Mouse (Mus musculus) heart, postnatal 4 days (tissue): ENCODE measurements around the gene Selenop. TPM values are rescaled to one million over a fixed set of nuclear protein-coding genes. Genes with fewer than 3 reads are reported as not detected.
A peak's percentile ranks its signal among the peaks of the same experiment; 100 is the strongest.

Experiments
- DNase-seq: peaks from one replicate; pipeline ENCODE4 v3.0.0; 2021
- total RNA-seq, 2 experiments: library from RNA; stranded (reverse); gene quantifications; 2 replicates each; pipeline ENCODE4 v1.2.3; 2021

Gene Selenop
- total RNA-seq, 2 experiments from 2014 or later = 162 to 179 TPM

DNA sequence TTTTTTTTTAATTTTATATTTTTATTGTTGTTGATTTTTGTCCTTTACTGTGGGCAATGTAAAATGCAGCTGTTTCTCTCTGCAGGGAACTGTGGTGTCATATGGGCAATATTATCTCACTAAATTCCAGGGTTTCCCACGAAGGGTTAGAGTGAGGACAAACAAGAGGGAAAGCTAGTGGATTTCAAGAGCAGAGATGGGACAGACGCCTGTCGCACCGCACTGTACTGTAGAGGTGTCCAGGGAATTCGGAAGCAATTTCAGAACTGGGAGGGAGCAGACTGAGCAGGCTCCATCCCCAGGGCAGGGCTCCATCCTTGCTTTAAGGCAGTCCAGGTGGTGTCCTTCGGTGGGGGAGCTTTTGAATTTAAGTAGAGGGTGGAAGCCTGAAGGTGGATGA is 2.9 kb downstream of the Selenop start:
- DNase-seq = no peak

DNA sequence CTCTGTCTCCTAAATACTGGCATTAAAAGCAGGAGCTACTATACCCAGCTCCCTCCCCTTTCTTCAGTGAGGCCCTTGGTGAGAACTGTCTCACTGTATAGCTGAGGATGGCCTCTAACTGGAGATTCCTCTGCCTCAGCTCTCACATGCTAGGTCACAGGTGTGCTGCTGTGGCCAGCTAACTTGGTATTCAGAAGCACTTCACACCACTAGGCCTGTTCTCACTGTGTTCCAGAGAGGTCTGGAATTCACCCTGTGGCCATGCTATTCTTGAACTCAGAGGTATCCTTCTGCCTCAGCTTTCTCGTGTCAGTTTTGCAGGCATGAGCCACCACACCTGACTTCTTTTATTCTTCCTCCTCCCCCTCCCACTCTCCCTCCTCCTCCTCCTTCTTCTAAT is 4.8 kb downstream of the Selenop start:
- no peak for DNase-seq

DNA sequence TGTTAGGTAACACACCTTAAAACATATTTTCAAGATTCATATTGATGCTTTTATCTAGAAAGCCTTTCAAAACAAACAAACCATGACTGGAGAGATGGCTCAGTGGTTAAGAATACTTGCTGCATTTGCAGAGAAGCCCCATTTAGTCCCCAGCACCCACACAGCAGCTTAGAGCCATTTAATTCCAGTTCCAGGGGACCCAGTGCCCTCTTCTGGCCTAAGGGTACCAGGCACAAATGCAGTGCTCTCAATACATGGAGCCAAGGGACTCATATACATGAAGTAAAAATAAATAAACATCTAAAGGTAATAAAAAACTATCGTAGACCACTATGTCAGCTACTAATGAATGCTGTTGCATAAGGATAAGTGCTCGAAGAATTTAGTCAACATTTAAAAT is 9.0 kb downstream of the Selenop start:
- no peak for DNase-seq

DNA sequence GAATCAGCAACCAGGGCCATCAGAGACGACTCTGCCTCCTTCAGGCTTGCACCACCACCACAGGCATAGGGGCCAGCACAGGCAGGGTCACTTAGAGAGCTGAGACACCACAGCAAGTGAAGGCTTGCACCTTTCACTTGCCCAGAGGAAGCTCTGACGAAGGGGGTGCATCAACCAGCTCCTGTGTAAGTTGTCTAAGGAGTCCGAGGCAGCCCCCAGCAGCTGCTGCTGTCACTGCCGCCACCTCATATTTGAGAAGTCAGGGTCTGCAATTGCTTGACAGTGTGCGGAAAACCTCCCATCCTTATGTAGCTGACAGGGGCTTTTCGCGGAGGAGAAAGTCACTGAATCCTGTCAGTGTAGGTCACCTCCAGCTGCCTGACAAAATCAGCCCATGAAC is 10.9 kb downstream of the Selenop start:
- DNase-seq = no peak

DNA sequence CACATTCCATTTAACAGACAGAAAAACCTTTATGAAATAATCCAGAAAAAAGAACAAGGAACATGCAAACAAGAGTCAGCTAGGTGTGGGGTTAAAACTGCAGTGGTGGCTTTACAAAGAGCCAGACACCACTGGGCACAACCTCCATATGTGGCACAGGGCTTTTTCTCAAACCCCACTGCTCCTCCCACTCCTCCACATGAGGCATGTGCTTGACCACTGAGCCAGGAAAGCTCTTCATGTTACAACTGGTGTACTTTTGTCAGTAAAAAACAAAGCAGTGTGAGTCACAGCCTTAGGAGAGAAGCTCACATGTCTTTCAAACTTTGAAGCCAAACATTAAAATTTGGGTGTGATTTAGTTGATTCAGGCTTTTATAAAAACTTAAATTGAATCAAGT is 12.9 kb downstream of the Selenop start:
- DNase-seq = no peak

DNA sequence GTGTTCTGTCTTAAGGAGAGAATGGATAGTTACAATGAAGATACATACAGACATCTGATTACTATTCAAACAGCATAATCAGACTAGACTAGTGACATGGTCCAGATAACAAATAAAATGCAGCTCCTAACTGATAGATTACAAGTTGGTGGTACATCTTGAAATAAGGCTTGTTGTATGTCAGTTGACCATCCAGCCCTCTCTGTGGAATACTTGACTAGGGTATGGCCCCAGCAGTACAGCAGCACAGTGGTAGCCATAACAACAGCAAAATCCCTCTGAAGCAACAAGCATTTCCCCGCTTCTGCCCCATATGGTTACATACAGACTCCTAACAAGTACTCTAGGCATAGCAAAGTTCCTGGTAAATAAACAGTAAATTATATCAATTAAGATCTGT is 13.4 kb downstream of the Selenop start:
- no peak for DNase-seq

DNA sequence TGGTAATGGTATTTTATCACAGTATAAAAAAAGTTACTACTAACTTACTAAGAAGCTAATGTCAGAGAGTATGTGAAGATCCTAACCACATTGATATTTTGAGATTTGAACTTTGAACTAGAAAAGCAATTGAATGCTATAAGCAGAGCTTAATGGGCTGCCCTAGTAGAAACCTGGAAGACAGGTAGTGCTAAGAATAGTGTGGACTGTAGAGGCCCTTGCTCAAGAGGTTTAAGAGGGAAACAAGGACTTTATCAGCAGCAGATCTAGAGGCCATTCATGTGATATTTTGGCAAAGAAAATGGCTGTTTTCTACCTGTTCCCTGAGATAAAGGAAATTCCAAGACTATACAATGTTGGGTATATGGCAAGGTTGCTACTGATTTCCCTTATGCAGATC is 17.7 kb downstream of the Selenop start:
- DNase-seq = no peak

DNA sequence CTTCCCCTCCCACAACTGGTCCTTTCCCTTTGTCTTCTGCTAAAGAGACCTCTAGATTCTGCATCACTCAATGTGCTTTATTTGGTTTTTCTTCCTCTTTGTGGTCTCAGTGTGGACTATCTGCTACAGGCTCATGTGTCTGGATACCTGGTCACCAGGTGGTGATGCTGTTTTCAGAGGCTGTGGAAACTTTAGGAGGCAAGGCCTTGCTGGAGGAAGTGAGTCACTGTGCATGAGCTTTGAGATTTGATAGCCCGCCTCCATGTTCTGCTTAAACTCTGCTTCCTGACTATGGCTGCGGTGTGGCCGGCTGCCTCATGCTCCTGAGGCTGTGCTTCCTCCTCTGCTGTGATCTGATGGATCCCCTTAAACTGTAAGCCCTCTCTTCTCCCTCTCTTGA is 22.1 kb downstream of the Selenop start:
- no peak for DNase-seq

DNA sequence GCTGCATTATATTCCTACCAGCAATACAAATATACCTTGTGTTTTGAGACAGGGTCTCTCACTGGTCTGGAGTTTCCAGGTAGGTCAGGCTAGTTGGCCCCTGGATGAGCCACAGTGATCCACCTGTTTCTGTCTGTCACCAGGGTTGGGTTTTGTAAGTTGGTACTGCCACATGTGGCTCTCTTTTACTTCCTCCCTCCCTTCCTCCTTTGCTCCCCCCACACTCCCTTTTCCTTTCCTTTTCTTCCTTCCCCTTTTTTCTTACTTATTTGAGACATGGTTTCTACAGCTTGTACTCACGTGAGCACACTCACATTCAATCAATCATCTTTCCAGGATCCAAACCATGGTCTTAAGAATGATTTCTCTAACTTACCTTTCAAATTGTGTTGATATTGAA is 25.1 kb downstream of the Selenop start:
- DNase-seq = no peak

DNA sequence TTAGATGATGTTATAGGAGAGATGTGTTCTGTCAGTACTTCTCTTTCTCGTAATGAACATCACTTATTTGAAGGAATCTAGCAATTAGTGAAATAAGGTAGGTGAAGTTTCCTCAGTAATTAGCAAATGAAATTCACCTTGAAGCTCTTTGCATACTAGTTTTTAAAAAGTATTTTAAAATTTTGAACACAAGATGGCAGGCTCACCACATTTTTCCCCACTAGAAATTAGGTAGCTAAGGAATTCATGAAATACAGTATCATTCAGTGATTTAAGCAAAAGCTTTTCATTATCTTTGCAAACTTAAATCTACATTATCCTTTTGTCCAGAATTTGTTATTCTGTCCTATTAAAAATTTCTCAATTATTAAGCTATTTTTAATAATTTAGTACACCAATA is 27.6 kb downstream of the Selenop start:
- DNase-seq = no peak

DNA sequence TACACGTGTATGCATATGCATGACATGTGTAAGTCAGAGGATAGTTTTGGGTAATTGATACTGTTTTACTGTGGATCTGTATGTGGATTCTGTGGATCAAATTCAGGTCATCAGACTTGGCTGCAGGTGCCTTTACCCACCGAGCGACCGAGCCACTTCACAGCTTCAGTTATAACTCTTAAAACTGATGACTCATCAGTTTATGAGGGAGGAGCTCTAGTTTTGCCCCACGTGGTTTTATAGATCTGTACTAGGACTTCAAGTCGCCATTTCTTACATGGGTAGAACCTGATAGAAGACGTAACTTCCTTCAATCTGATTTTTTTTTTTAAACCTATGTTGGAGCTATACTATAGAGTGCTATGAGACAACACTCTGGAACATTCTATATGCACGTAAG is 29.3 kb downstream of the Selenop start:
- DNase-seq = no peak

DNA sequence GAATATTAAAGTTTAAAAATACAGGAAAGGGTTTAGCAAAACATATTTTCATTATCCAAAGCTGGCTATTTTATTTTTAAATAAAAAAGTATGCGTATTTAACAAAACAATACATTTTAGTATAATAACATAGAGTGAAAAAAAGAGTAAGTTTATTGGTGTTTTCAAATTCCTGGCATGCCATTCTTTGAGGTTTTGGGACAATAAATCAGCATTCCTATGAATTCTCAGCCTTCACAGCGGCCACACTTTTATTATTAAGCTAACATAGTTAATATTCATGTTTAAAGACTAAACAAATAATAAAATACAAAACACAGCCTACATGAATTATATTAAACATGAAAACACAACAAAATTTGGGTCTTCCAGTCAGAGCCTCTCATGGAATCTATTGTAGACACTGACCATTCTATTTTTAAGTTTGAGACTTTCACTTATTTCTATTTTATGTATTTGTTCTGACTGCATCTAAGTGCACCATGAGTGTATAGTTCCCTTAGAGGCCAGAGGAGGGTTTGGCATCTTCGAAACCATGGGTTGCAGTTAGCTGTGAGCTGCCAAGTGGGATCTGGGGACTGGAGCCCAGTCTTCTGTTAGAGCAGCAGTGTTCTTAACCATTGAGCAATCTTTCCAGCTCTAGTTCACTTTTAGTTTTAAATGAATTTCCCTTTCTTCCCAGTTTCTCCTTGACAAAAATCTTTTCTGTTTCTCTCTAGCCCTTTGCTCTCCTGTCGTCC is 32.2 kb downstream of the Selenop start:
- no peak for DNase-seq

DNA sequence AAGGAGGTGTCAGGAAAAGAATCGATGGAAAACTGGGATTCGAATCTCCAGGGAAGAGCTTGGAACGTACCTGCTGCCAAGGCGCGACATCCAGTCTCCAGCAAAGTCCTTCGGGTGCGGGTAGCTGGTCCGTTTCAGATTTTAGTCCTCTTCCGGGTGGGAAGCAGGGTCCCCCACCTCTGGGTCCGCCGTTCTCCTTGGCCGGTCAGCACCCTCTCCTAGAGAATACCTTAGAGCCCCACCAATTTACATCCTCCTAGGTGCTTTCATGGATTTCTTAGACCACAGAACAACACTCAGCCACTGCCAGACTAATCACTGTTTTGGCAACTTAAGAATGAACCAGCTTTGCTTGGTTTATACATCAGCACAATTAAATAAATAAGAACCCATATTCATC is 35.1 kb downstream of the Selenop start, which contains the start of gene Ccdc152:
Gene Ccdc152, minus strand, starts transcription at position 101 of the 400 bp plus-strand sequence.
- no peak for DNase-seq

DNA sequence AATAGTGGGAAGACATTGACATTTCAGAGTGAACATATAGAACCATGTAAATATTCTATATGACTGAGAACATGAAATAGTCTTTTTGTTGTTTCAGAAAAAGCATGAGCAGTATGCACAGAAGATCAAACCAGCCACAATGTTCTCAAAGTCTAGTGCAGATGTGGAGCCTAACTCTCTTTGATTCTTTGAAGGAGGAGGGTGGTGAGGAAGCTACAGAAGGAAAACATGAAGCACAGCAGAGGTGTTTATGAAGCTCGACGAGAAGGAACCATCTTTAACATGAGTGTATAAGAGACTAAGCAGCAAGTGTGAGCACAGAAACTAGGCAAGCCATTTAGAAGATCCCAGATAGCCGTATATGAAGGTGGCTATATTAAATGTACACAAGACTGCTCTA is 41.5 kb downstream of the Selenop start:
- no peak for DNase-seq

DNA sequence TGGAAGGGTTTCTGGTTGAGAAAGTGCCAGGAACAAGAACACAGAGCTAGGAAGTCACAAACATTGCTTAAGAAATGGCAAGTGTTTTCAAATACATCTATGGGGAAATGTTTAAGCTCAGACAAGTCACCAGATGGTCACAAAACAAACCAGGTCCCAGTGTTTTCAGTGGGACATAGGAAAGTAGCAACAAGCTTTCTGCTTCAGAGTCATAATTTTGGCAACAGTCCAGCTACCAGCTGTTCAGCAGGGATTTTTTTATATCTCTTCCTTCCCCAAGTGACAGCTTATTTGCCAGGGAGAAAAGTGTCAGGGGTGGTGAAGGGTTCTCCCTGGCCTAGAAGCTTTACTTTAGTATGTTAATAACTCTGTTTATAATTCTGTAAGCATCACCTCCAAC is 44.6 kb downstream of the Selenop start:
- peak; percentile 30 for DNase-seq

DNA sequence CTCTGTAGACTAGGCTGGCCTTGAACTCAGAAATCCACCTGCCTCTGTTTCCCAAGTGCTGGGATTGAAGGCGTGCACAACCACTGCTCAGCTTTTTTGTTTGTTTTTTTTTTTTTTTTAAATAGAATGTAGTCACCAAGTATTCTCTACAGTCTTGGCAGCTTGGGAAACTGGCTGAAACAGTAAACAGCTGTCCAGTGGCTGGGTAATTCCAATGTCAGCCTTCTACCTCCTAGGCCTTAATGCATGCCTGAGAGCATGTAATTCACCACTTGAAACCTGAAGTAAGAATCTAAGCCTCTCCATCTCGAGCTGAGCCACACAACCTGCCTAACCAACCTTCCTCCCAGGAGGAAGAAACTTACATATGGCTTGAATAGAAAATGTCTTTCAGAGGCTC is 48.3 kb downstream of the Selenop start:
- no peak for DNase-seq

DNA sequence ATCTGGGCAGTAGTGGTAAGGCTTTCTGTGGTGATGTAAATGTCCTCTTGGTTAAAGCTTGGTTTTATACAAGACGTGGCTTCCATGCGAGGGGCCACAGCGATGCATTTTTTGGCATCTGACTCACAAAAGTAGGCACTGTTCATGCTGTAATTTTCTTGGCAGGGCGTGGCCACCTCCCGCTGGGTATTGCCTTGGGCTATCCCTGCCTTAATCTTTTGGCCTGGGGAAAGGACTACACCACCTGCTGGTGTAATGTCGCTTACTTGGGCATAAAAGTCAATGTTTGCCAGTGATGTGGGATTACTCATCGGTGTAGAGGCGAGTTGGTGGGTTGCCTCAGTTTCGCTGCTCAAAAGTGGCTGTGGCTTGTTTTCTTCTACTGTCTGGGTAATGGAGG is 51.6 kb downstream of the Selenop start:
- no peak for DNase-seq

DNA sequence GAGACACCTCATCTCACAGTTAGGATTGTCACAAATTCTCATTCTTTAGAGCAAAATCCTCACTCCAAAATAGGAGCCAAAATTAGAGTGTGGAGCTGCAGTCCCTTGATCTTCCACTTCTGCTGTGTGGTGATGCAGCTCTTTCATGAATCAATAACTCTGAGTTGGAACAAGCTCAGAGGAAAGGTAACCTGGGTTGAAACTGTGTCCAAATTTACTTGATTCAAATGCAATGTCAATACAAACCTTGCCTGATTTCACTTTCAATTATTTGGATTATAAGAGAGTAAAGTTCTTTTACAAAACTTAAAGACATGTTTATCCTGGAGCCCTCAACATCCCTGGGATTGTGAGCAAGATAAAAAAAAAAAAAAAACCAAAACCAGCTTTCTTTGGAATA is 54.7 kb downstream of the Selenop start:
- no peak for DNase-seq

Other genes with a start within 250 kb of the Selenop start
- gene Ccdc152, start 35.0 kb downstream of the Selenop start, total RNA-seq = under 1 TPM in 1 of 2 experiments, not detected in 1; 0.71 TPM